Mouse (Mus musculus): ENCODE data around the gene Ralgps1. TPM values are rescaled to one million over a fixed set of nuclear protein-coding genes. Genes with fewer than 3 reads are reported as not detected.
"Not testable (repeated sequence)": the region's sequence is repeated elsewhere in the genome, so short reads cannot be mapped to it uniquely, and the experiment has no call there.

The Ralgps1 gene
- total RNA-seq, 4 experiments from 2014 or later = 6.2 to 7.0 (median 6.4) TPM

DNA sequence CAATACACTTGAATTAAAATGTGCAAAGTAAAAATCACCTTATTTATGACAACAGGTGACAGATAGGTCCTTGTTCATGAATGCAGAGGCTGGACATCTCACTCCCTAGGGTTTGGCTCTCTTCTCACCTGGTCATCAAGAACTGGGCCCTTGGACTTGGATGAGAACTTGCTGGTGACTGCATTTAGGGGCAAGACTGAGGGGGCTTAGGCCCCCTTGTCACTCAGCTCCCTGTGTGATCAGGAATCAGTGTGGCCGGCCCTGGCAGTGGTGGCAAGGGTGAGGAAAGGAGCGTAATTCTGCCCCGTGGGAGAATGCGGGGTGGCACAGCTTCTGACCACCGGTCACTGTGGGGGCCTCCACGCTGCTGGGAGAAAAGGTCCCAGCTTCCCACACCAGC, 234.9 kb downstream of the Ralgps1 start:
- DNase-seq (ENCODE audit: low spot score) = no peak

GRCm38 (mm10) chr2:33134766-33135490, 236.4 kb downstream of the Ralgps1 start:
- DNase-seq (ENCODE audit: low spot score) = no peak

DNA sequence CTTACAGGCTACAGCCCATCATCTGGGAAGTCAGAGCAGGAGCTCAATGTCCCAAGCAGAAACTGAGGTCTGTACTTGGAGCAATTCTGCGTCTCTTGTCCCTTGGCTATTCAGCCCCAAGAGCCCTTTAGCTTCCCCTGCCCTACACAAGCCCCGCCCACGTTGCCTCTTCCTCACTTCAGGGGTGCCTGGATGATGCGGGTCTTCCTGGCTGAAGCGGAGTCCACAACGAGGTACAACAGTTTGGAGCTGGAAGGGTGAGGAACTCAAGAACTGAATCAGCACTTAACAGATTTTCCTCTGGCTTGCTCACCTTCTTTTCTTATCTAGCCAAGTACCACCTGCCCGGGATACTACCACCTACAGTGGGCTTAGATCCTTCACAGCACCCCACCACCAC, 239.0 kb downstream of the Ralgps1 start:
- no peak for DNase-seq (ENCODE audit: low spot score)

GRCm38 (mm10) chr2:33131500-33132092, 239.7 kb downstream of the Ralgps1 start, which contains the start of gene Garnl3:
Gene Garnl3, minus strand, starts transcription at chr2:33131654.
- DNase-seq (ENCODE audit: low spot score) = peak; percentile 60

DNA sequence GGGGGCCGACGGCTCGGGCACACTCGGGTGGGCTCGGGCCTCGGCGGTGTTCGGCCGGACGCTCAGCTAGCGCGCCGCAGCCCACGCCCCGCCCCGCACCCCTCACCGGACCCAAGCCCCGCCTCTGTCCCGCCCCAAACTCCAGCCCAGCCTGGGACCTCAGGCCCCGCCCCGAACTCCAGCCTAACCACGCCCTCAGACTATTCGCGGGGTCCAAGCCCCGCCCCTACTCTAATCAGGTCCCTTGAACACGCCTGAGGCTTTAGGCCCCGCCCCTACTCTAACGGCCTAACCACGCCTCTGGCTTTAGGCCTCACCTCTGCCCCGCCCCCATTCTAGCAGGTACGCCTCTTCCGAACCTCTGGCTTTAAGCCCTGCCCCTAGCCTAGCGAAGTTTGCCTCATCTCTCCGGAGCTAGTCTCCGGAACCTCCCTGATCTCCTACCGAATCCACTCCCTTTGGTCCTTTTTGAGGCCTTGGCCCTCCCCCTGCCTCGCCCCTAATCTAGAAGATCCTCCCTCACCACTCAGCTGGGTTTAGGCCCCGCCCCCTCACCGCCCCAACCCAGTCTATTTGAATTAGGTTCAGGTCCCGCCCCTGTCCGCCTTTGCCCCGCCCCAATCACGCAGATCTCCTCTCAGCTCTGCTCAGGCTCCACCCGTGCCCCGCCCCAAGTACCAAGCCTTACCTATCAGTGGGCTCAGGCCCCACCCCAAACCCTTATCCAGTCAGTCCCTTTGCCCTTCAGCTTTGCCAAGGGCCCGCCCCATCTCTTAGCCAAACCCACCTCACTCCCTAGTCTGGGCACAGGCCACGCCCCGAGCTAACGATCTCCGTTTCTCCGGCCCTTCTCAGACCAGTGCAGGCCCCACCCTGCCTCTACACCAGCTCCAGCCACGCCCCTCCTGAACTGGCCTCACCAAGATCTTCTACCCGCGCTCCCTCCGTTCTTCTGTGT, 240.5 kb downstream of the Ralgps1 start:
- DNase-seq (ENCODE audit: low spot score) = peak; percentile 96

DNA sequence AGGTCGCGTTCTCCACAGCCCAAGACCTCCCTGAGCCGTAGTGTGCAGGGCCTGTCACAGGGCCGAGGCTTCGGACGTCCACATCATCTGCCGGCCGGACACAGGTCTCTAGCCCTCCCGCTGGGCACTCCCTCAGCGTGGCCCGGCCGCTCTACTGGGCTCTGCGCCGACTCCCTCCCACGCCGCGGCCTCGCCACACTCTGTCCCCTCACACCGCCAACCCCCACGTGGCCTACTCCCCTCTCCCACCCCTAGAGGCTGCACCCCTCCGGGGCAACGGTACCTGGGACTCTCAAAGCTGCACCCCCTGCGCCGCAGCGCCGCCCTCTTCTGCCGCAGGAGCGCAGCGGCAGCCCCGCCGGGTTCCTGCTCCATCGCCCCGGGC, 241.2 kb downstream of the Ralgps1 start:
- DNase-seq (ENCODE audit: low spot score) = peak; percentile 24

DNA sequence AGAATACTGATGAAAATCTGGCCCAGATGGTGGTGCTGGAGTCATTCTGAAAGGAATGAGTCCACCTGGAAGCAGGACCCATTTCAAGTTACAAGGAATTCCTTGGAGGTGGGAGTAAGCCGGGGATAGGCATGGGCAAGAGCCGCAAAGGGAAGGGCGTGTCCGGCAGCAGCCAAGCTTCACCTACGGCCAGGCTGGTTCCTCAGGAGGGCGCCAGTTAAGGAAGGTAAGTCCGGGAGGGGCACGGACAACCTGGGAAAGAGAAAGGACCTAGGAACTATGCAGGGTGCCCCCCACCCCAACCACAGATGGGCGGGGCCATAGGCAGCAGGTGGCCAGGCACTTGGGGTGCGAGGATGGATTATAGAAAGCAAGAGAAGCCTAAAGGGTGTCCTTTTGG, 241.6 kb downstream of the Ralgps1 start:
- no peak for DNase-seq (ENCODE audit: low spot score)

DNA sequence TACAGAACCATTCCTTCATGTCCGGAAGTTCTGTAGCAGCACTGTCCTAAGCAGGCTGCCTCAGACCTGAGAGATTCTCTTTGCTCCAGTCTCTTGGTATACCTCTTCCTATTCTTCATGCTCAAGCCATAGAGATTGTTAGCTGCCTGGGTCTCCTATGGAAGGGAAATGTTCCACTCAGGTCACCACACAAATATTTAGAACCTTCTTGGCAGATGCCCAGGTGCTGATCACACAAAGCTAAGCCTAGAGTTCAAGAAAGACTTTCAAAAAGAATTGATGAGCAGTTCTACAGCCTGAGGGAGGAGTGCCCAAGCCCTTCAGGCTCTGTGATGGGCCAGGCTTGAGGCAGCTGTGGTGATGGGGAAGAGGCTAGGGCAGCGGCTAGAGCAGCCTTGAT, 242.3 kb downstream of the Ralgps1 start:
- DNase-seq (ENCODE audit: low spot score) = no peak

DNA sequence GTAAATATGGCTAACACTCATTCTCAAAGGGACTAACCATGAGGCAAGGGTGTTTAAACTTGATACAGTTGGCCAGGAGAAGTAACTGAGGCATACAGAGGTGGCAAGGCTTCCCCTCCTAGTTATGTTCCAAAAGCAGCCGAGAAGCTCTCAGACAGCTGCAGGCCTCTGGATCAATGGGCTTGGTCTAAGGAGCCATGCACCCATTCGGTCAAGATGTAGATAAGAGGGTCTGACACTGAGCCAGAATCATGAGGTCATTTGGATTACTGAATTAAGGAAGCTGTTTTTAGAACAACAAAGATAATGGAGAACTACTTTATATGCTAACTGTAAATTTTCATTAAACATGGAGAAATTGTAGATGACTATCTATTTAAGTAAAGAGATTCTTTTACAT, 244.0 kb downstream of the Ralgps1 start:
- DNase-seq (ENCODE audit: low spot score) = no peak

DNA sequence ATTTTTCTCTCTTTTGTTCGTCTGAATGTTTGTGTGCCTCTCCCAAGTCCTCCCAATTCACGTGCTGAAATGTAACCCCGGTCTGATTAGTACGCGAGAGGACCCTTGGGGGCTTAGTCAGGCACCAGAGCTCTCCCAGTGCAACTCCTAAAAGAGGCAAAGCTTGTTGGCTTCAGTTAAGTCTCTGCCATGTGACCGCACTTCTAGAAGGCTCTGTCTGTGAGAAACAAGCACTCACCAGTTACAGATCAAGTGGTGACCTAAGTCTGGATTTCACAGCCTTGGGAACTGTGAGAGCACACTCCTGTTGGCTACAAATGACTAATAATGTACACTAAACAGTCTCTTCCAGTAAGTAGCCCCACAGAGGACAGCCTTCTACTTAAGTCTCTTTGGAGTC, 248.4 kb downstream of the Ralgps1 start:
- no peak for DNase-seq (ENCODE audit: low spot score)

DNA sequence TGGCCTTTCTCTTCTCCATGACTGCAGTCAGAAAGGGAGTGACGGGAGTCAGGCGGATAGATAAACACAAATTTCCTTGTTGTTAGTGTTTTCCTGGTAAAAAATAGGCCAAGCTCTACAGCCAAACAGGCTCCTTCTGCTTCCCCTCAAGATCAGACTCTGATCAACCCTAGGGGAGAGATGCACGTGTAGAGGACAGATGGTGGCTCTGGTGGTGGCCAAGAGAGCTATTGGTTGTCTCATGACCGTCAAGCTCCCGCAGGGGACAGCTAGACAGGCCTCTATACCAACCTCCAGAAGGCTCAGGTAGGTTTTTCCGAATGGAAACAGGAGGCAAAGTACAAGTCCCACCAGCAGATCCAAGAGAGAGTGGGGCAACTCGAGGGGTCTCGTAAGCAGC, 270.8 kb downstream of the Ralgps1 start:
- DNase-seq (ENCODE audit: low spot score) = no peak

DNA sequence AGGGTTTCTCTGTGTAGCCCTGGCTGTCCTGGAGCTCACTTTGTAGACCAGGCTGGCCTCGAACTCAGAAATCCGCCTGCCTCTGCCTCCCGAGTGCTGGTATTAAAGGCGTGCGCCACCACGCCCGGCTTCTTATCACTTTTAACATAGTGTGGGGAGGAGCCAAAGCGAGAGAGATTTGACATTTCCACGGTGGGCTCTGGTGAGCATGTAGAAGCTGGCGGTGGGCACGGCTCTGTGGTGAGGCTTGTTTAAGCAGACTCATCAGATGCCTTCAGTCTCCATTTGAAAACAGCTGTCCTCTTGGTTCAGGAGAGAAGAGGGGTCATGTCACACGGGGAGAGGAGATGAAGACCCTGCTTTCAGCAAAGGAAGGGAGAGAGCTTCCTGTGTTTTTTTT, 274.0 kb downstream of the Ralgps1 start:
- DNase-seq (ENCODE audit: low spot score) = not testable (repeated sequence)

DNA sequence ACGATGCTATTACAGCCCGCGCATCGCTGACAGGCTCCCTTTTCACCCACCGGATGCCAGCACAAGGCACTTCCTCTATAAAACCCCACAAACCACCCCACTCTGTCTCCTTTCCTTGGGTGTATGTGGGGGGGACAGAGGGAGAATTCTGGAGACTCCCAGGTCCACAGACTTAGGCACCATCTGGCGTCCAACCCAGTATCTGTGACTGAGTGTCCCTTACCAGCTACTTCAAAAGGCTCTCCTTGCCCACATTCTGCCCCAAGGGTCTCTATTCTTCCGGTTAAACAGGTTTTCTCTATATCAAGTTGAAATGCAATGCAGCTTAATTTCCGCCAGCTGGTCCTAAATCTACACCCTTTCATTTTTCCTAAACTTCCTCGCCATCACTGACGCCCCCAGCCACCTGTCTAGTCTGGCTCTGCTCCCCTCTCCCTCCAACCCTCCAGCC, 276.0 kb downstream of the Ralgps1 start:
- no peak for DNase-seq (ENCODE audit: low spot score)

- DNase-seq (ENCODE audit: low spot score) = no peak
Measured at GRCm38 (mm10) chr2:33090620-33091520, 280.4 kb downstream of the Ralgps1 start.

DNA sequence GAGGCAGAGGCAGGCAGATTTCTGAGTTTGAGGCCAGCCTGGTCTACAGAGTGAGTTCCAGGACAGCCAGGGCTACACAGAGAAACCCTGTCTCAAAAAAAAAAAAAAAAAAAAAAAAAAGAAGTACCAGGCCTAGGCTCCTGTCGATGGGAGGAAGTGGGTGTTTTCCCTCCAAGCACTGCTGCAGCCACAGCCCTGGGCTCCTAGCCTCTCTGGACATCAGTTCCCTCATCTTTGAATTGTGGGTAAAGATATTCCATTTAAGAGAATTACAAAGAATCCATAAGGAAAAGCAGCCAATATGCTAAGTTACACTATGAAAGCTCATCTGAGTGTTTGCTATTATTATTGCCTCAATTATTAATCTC, 281.3 kb downstream of the Ralgps1 start:
- DNase-seq (ENCODE audit: low spot score) = not testable (repeated sequence)

- no peak for DNase-seq (ENCODE audit: low spot score)
Measured at GRCm38 (mm10) chr2:33089356-33090032, 281.8 kb downstream of the Ralgps1 start.

DNA sequence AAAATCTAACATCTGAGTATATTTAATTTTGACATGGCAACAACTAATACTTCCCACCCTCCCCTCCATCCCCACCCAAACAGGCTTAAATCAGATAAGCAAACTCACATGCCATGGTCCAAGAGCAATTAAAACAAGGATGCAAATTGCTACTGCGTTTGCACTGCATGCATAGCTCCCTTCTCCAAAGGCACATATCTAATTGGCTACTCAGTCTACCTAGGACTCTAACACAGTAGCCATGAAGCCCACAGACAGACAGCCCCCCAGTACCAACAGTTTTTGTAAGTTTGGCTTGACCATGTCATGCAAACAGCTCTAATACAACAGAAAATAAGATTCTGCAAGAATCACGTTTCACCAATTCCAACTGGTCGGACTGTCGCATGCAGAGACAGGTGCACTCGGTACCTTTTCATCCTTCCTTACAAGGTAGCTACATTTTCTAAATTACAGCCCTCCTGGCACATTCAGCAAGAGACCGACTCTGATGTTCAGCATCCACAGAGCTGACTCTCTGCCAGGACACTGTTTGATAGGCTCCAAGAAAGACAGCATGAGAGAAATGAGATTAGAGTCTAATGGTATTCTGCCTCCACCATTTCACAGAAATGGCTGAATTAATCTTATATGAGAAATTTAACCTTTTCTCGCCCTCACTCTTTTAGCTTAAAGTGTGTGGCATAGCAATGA, 284.5 kb downstream of the Ralgps1 start:
- DNase-seq (ENCODE audit: low spot score) = no peak

- no peak for DNase-seq (ENCODE audit: low spot score)
Measured at GRCm38 (mm10) chr2:33086016-33086596, 285.2 kb downstream of the Ralgps1 start.

GRCm38 (mm10) chr2:33084221-33084620, 287.1 kb downstream of the Ralgps1 start:
- no peak for DNase-seq (ENCODE audit: low spot score)

All from heart, adult 8-10 months (tissue).